Mouse (Mus musculus): ENCODE results near the gene Nfatc3.

- TF ChIP-seq POLR2A (IDR thresholded peaks at IDR 0.05; ENCODE audit: insufficient read length, low read depth) (no peak), USF1 (IDR thresholded peaks at IDR 0.05; ENCODE audit: low read depth) (no peak), POLR2AphosphoS2 (IDR thresholded peaks at IDR 0.05; ENCODE audit: insufficient read length, low read depth) (no peak), MYOD1 (IDR thresholded peaks at IDR 0.05; ENCODE audit: control insufficient read depth in 1 of 3, insufficient read length in 2 of 3, low read depth in 2 of 3) (peak in 2 of 3 experiments; percentile 57 to 72), TCF3 (IDR thresholded peaks at IDR 0.05; ENCODE audit: insufficient read length, low read depth) (peak; percentile 48), MAX (IDR thresholded peaks at IDR 0.05; ENCODE audit: low read depth) (no peak), MYOG (IDR thresholded peaks at IDR 0.05; ENCODE audit: control insufficient read depth in 1 of 3, insufficient read depth in 1 of 3, insufficient read length in 2 of 3, low read depth in 2 of 3) (peak; percentile 4 to 90 (median 60)), REST (IDR thresholded peaks at IDR 0.05; ENCODE audit: insufficient read depth, insufficient read length) (no peak)
Observed at GRCm38 (mm10) chr8:106134751-106135571, 76.3 kb downstream of the Nfatc3 start.
